Mouse (Mus musculus): ENCODE data around the gene 4930404H24Rik.
"Not testable (repeated sequence)": the region's sequence is repeated elsewhere in the genome, so short reads cannot be mapped to it uniquely, and the experiment has no call there.

Gene 4930404H24Rik

DNA sequence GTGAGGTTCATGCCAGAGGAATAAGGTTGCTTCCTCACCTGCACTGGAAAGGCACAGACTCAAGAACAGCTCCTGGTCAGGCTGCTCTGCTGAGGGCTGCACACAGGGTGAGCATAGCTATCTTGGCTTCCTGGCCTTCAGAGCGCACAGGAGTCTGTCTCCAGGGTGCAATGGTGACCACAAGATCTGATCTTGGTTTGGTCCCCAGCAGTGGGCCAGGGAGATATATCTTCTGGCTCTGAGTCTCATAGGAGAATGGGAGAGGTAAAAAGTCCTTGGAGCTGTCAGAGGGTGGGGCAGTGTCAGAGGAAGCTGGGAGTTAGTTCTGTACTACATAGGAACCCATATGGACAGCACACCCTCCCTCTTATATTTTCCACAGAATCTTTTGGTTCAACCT lies 13.1 kb upstream of the 4930404H24Rik start:
- DNase-seq: no peak

DNA sequence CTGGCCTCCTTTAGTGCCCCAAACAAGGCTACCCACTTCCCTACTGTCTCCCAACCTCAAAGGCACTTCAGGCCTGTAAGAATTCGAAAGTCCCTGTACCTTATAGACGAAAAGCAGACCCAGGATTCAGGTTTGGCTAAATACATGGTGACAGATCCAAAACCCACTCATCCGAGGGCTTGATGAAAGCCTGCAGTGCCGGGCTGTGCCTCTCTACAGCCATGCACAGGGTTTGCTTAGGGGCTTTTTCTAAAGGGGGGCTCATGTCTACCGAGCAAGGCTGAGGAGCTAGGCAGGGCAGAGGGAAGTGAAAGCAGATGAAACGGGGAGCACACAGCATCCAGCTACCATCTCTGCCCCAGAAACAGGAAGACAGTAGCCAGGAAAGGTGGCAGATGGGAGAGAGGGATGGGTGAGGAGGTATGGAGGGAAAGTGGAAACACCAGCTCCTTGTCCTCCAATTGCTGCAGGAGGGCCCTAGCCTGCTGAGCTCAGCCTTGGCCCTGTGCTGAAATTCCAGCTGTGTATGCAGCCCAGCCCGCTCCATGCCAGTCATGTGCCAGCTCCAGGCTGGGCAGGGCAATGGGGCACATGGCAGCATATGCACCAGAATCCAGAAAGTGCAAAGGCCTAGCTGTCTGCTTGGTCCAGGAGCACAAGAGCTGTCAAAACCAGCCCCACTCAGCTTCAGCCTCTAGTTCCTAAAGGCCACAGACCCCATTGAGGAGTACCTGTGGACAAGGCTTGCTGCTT lies 11.3 kb upstream of the 4930404H24Rik start:
- peak; percentile 85 for DNase-seq

DNA sequence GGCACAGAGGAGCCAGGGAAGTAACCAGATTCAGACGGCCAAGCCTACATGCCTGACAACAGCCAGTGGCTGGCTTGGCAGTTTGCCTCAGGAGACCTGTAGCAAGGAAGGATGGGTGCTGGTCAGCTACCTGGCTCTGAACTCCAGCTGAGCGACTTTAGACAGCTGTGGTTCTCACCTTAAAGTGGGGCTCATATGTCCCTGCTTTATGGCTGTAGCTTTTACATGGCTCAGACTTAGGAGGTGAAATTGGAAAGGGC lies 10.8 kb upstream of the 4930404H24Rik start:
- no peak for DNase-seq

DNA sequence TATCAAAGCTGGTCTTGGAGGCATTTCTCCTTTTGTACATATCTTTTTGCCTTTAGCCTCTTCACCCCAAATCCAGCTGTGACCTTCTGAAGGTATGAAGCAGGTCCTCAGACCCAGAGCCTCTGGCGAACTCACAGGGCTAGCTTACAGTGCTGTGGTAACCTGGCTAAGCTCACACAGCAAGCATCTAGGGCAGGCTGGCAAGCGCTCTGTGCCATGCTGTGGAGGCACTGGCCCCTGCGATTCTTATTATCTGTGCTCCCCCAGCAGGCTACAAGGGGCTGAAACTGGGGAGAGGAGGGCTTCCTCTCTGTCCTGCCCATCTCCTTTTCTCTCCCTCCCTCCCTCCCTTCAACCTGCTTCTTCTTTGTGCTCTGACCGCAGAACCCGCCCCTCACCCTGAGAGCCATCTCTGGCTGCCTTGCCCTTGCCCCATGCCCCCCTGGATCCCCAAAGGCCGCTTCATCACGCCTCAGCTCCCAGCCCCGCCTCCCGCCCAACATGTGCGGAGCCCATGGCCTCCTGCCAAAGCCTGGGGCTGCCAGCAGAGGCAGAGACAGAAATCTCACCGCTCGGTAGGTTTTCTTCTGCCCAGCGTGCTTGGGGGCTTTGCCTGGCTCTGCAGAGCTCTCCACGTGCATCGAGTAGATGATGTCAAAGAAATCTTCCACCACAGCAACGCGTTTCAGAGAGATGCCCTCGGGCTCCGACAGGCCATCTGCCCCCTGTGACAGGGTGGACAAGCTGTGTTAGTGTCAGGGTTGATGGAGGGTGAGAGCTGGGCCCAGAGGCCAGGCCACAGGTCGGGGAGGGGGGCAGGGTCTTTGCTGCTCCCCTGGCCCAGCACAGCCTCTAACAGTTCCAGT lies 9.2 kb upstream of the 4930404H24Rik start:
- DNase-seq: no peak

DNA sequence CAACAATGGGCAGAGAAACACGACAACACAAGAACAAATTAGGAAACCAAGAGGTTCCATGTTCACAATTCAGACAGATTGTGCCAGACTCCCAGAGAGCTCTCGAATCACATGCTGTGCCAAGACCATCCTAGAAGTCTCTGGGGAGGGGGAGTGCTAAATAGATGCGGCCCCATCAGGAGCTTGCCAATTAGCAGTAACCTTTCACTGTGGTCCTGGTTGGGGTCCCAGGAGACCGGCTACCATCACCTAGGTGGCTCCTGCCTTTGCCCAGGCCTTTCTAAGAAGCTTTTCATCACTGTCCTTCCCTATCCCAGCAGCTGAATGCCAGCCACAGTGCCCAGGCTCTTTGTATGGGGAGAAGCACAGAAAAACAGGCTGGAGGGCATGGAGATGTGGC lies 8.5 kb upstream of the 4930404H24Rik start:
- no peak for DNase-seq

DNA sequence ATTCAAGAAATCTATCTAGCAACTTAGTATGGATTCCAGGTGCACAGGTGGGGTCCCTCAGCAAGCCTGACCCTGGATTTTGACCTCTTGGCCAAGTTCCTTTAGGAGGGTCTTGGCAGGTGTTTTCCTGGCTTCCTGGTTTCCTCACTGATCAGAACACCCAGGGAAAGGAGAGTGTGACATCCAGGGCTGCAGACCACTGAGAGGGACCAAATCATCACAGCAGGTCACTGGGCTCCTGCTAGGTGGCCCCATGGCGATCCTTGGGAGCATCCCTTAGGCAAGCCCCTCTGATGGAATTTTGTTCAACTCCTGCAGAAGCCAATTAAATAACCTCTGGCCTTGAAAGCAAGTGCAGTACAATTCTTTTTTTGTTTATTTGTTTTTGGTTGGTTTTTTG lies 2.5 kb upstream of the 4930404H24Rik start:
- no peak for DNase-seq

DNA sequence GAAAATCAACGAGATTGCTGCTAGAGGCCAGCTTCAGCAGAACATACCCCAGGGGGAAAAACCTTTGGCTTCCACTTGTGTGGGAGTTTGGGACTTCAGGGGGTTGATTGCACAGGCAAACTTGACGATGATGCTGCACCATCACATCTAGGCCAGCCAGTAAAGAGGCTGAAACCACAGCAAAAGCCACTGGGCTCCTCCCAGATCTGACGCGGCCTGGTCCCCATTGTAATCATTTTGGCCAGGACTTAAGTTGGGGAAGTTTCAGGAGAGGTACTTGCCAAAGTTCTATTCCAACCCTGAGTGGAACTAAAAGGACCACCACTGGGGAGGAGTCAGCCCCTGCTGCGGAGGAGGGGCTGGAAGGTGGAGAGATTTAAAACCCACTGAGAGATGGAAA lies 1.6 kb upstream of the 4930404H24Rik start:
- DNase-seq: no peak

DNA sequence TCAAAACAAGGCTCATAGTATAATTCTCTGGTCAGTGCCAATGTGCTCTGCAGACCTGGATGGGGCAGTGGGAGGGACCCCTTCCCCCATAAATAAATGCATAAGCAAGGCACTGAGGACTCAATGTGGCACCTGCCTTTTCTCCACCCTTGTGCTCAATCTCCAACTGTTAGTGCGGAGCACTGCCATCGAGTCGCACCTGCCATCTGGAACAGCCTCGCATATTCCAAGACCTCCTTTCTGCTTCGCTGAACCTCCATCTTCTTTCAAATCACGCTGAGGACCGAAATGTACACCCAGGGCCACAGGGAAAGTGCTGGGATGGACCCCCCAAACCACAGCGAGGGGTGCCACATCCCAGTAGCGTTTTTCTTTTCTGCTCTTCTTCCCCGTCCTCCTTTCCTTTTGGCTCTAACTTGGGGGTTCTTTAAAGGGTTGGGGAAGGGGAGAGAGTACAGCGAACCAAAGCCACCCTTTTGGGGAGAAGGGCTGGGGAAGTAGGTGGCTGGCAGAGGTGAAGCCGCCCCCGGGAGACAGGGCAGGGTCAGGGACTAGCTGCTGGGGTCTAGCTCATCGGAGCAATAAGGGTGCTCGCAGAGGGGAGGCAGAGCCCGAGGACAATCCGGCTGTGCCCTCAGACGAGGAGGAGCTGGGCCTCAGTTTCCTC lies 945 bp upstream of the 4930404H24Rik start:
- DNase-seq: no peak

DNA sequence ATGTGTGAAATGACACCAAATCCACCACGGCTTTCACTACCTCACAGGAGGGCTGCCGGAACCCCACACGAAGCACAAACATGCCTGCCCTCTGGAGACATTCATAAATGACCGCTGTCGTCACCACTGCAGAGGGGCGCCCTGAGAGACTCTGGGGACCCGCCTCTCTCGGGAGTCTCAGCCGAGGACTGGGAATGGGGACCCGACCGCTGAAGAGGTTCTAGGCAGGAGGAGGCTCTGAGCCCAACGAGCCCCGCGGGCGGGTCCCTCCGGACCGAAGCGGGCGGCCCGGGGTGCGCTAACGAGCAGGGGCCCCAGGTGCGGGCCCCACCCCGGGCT lies 442 bp upstream of the 4930404H24Rik start:
- DNase-seq: no peak

DNA sequence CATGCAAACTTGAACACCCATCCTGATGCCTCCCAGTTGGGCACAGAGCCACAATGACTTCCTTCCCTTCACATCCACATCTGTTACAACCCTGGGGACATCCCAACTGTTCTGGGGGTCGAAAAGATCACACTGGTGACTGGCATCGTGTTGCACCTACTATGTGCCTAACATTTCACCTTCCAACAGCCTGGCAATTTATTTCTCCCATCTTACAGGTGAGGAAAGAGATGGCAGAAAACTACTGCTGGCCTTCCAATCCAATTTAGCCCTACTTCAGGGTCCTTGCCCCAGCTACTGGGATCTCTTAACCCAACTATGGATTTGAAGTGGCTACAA lies 772 bp downstream of the 4930404H24Rik start:
- DNase-seq: no peak

DNA sequence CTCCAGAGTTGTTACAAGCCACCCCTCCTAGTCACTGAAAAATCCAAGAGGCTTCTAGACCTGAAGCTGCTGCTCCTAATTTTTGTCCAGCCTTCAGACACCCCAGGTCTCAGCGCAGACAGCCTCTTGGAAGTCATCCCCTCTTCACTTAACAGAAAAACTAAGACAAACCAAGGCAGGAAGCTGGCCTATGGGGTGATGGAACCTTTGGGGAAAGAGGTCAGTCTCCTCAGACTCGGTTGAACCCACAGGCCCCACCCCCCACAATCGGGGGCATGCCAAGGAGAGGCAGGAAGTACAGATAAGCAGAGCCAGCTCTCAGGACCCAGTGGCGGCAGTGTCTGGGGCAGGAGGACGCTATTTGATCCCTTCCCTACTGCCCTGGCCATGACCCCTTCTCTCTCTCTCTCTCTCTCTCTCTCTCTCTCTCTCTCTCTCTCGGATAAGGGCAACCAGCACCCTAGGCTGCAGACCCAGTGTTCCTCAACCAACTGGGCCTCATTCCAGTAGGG lies 1.2 kb downstream of the 4930404H24Rik start:
- no peak for DNase-seq

DNA sequence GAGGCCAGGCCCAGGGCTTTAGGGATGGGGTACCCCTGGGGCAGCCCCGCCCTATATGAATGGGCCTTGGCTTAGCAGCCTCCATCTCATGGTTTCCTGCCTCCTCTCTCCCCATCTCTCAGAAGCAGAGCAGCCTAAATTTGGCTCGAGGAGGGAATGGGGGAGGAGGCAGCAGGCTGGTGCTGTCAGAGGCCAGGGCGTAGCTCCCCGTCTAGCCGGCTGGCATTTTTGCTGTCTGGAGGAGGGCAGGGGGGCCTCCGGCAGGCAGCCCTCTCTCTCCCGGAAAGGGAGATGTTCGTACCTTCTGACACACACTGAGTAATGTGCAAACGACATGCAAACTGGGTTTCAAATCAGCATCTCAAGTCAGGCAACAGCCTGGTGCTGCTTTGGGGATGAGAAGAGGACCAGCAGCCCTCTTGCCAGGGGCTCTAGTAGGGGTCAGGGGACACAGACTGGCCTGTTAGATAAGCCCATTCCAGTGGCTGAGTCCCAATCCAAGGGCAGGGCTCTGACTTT lies 1.8 kb downstream of the 4930404H24Rik start:
- no peak for DNase-seq

DNA sequence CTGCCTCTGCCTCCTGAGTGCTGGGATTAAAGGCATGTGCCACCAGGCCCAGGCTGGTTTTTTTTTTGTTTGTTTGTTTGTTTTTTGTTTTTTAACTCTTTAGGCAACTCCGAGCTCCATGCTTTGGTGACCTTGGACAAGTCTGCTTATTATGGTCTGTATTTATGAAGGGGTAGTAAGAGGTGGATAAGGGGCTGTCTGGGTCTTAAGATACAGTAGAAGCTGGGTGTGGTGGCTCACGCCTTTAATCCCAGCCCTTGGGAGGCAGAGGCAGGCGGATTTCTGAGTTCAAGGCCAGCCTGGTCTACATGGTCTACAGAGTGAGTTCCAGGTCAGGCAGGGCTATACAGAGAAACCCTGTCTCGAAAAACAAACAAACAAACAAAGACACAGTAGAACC lies 2.8 kb downstream of the 4930404H24Rik start:
- not testable (repeated sequence) for DNase-seq

DNA sequence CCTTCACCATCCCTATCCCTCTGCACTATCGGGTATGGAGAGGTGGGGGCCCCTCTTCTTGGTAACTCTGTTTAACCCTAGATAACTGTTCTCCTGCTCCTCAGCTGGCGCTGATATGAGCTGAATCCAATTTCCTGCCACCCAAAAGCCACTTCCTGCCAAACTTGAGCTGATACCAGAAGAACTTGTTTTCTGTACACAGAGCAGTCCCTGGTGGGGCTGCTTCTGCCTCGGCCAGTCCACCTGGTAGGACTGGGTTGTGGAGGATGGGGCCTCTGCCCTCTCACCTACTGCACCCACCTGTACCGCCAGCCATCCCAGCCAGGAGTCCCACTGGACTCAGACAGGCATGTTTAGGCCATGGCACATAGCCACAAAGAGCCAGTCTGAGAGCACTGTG lies 3.2 kb downstream of the 4930404H24Rik start:
- DNase-seq: no peak

DNA sequence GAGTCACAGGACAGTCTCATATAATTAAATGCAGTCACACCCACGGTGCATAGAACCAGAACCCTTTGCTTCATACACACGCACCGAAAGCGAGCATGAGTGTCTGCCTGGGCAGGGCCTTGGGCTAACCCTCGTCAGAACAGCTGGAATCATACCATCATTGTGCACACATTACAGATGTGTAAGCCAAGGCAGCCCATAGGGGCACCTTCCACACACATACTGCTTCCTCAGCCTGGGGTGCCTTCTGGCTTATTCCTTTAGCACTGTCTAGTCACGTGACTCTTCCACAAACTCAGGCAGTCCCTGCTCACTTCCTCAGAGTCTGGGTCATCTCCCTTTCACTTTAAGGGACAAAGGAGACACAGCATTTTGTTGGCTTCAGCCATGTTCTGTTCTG lies 3.7 kb downstream of the 4930404H24Rik start:
- DNase-seq: no peak

DNA sequence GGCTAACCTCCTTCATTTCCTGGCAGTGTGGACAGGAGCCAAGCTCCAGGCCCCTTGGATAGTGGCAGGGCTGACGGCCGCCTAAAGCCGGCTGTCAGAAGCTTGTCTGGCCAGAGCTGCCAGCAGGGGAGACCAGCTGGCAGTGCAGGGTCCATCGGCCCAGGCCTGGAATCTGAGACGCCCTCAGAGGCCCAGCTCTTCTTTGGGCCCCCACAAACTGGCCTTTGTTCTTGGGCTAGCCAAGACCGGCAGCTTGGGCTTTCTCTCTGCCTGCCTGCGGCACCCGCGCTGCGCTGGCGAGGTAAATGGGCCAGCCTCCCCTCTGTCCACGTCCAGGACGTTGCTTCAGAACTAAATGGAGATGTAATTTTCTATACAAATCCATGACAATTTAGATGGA lies 4.3 kb downstream of the 4930404H24Rik start:
- no peak for DNase-seq

DNA sequence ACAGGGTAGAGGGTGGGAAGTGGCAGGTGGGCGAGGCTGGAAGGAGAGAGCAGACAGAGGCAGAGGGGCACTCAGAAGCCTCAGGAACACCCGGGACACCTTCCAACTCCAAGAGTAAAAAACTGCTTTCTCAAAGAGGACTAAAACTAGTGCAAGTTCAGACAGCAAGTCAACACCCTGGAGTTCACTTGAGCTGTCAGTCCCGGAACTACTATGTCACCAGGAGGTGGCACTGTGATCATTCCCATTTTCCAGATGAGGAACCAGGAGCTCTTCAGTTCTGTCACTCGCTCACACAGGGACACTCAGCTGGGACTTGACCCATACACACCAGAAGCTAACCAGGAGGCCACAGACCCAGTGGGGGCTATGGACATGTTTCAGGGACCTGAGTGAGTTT lies 6.6 kb downstream of the 4930404H24Rik start:
- DNase-seq: no peak

DNA sequence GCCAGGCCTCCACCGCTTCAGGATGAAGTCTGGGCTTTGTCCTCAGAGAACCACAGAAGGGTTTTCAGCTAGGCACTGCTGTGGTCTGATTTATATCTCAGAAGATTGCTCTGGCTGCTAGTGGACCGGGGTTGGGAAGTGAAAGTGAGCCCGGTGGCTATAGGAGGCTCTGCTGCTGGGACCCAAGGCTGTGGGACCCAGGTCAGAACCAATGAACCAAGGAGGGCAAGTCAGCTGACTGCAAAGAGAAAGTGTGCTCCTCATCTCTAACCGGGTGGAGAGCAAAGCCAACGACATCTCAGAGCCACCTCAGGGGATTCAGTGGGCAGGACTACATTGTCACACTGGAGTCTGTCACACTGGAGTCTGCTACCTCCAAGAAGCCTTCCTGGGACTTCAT lies 13.8 kb downstream of the 4930404H24Rik start:
- no peak for DNase-seq

DNA sequence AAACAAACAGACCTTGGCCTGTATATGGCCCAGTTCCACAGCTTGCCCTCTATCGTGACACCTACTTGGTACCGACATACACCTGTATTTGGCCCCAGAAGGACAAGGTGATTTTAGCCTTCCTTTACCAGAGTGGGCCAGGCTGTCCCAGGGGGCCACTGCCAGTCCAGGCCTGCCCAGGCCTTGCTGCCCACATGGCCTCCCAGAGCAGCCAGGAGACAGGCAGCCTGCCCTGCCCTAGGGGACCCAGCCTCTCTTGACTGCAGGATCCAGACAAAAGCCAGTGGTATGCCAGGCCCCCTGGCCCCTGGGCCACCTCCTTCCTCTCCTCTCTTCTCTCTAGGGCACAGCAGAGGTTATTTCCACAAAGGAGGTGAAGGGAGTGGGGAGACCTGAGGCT lies 15.4 kb downstream of the 4930404H24Rik start:
- DNase-seq: no peak

DNA sequence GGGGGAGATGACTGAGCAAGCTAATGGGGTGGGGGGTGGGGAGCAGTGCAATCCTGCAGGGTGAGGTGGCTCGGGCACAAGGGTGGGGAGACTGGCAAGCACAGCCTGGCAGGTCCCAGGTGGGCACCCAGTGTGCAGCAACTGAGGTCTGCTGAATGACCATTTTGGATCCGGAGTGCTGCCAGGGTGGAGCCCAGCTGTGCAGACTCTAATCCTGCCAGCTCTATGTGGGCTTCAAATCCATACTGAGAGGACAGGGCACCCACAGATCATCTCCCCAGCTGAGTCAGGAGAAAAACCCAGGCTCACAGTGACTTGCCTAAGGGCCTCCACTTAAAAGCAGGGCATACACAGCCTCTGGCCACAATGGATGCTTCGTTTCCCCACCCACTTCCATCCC lies 15.8 kb downstream of the 4930404H24Rik start:
- DNase-seq: no peak

DNA sequence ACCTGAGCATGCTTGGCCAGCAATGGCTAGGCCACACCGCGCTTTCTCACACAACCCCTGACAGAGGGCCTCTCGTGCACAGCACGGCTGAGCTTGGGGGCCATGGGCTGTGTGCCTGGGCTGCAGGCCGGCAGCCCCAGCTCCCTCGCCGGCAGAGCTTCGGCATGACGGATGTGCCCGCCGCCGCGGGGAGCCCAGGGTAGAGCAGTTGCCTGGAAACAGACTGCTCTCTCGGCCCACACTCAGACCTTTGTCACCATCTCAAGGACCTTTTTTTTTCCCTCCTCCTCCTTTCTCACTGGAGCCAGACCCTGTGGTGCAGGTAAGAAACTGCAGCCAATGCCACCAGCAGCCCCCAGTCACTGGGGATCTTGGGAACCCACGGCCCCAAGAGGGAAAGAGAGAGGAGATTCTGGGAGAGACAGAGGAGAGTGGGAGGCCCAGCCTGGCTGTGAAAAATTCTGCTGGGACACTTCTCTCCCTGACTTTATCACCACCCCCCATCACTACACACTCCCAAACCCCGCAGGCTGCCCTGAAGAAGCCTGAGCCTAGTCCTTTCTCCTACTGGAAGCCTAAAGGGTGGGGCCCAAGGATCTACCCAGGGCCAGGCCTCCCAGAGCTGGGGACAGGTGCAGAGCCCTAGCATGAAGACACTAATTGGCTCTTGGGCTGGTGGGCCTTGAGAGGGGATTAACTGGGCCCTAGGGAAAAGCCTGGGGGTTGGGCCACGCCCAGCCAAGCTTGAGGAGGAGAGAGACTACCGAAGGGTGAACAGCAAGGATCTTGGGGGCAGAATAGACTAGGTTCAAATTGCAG lies 16.8 kb downstream of the 4930404H24Rik start:
- DNase-seq: no peak

DNA sequence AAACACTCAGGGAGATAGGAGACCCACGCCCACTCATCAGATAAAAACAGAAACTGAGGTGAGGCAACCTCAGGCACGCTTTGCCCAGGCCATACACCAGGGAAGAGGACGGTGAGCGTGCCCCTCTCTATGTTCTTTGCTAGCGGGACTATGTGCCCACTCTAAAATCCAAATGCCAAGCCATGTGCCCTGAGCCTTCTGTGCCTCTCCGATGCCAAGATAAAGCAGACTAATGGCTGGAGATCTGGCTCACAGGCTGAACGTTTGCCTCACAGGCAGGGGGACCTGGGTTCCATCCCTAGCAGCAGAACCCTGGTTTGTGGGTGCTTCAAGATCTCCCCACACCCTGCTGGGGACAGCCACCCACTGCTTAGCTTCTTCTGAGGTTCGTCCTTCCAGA lies 17.5 kb downstream of the 4930404H24Rik start:
- no peak for DNase-seq

DNA sequence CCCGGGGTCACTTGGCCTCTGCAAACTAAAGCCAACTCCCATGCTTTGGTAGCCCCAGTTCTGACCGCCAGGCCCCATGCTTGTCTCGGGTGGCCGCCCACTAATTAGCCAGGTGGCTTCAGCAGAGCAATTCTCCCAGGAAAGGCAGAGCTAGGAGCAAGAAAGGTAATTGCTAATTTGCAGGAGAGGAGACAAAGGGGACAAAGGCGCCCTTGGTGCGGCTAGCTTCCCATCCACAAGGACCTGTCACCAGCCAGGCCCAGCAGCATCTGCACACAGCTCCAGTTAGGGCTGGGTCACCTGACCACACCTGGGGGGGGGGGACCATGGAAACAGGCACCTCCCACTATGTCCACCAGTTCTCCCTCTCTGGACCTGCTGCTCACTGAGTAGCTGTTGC lies 19.0 kb downstream of the 4930404H24Rik start:
- DNase-seq: no peak
